Mouse (Mus musculus): ENCODE measurements around the gene Plce1.

DNA sequence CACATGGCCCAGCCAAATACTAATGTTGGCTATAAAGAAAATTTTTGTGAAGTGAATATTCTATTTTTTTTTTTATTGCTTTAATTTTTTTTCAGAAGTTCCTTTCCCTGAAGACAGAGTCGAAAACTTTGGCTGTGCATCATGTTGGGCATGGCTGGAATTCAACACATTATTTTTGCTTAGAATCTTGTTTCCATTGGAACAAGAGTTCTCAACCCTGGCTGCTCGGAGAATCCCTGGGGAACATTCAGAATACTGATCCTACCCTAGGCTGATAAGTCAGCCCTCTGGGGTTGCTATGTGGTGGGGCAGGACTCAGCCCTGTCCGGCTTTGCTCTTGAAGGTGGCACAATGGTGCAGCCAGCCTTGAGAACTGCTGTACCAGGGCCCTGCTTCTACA lies 118.1 kb downstream of the Plce1 start:
- TF ChIP-seq CTCF (IDR thresholded peaks at IDR 0.05; ENCODE audit: control insufficient read depth, insufficient read depth, low read length) (no peak), POLR2A (IDR thresholded peaks at IDR 0.05; ENCODE audit: borderline replicate concordance, control insufficient read depth, low read depth, low read length) (no peak)
